Mouse (Mus musculus): ENCODE data around the gene Aen.

Aen gene

GRCm38 (mm10) chr7:78895653-78896333 is at the start of gene Aen:
Gene Aen (plus strand): TSS chr7:78895854.
- peak; percentile 93 for DNase-seq (ENCODE audit: low spot score)

GRCm38 (mm10) chr7:78846066-78846716 is 49.5 kb upstream of the Aen start:
- no peak for DNase-seq (ENCODE audit: low spot score)

- DNase-seq (ENCODE audit: low spot score), result peak; percentile 72
Measured at GRCm38 (mm10) chr7:78846737-78847434, 48.8 kb upstream of the Aen start, which contains the start of gene Det1. Gene Det1 (minus strand): TSS chr7:78847263.

GRCm38 (mm10) chr7:78854051-78854450 is 41.6 kb upstream of the Aen start:
- no peak for DNase-seq (ENCODE audit: low spot score)

- no peak for DNase-seq (ENCODE audit: low spot score)
Measured at GRCm38 (mm10) chr7:78855044-78855655, 40.5 kb upstream of the Aen start.

GRCm38 (mm10) chr7:78863796-78864445 is 31.7 kb upstream of the Aen start:
- no peak for DNase-seq (ENCODE audit: low spot score)

- DNase-seq (ENCODE audit: low spot score), result no peak
Measured at GRCm38 (mm10) chr7:78864446-78864802, 31.2 kb upstream of the Aen start.

GRCm38 (mm10) chr7:78865212-78865949 is 30.3 kb upstream of the Aen start:
- DNase-seq (ENCODE audit: low spot score), result no peak

GRCm38 (mm10) chr7:78868731-78869130 is 26.9 kb upstream of the Aen start:
- no peak for DNase-seq (ENCODE audit: low spot score)

- DNase-seq (ENCODE audit: low spot score), result no peak
Measured at GRCm38 (mm10) chr7:78872366-78872765, 23.3 kb upstream of the Aen start.

- DNase-seq (ENCODE audit: low spot score), result no peak
Measured at GRCm38 (mm10) chr7:78872831-78873230, 22.8 kb upstream of the Aen start.

- DNase-seq (ENCODE audit: low spot score), result no peak
Measured at GRCm38 (mm10) chr7:78881607-78882468, 13.8 kb upstream of the Aen start.

- no peak for DNase-seq (ENCODE audit: low spot score)
Measured at GRCm38 (mm10) chr7:78882469-78882837, 13.2 kb upstream of the Aen start.

GRCm38 (mm10) chr7:78883016-78883725 is 12.5 kb upstream of the Aen start:
- no peak for DNase-seq (ENCODE audit: low spot score)

- DNase-seq (ENCODE audit: low spot score), result no peak
Measured at GRCm38 (mm10) chr7:78883726-78884060, 12.0 kb upstream of the Aen start.

- DNase-seq (ENCODE audit: low spot score), result no peak
Measured at GRCm38 (mm10) chr7:78884139-78884538, 11.5 kb upstream of the Aen start.

- DNase-seq (ENCODE audit: low spot score), result no peak
Measured at GRCm38 (mm10) chr7:78885404-78885803, 10.2 kb upstream of the Aen start.

GRCm38 (mm10) chr7:78886496-78886895 is 9.2 kb upstream of the Aen start:
- no peak for DNase-seq (ENCODE audit: low spot score)

- DNase-seq (ENCODE audit: low spot score), result no peak
Measured at GRCm38 (mm10) chr7:78887431-78887842, 8.2 kb upstream of the Aen start.

- peak; percentile 79 for DNase-seq (ENCODE audit: low spot score)
Measured at GRCm38 (mm10) chr7:78890641-78891040, 5.0 kb upstream of the Aen start.

All from layer of hippocampus, adult 9-10 months (tissue).